Mouse (Mus musculus): Measurements from ENCODE around the gene 1700013F07Rik. TPM values are rescaled to one million over a fixed set of nuclear protein-coding genes. Genes with fewer than 3 reads are reported as not detected.

The 1700013F07Rik gene
- total and polyA plus RNA-seq, 3 experiments: not detected

DNA sequence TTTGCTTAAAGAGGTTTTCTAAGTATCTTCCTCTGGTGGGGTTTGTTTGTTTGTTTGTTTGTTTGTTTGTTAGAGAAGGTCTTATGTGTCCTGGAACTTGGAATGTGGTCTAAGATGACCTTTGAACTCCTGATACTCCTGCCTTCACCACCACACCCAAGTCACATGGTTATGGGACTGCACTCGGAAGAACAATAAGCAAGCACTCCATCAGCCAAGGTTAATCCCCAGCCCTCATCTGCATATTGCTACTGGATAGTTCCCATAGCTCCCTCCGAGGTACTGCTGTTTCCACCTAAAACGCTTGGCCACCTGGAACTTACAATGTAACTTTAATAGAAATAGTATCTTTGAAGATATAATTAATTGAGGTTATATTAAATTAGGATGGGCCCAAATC, 20.5 kb upstream of the 1700013F07Rik start:
- H3K9me3 ChIP-seq (replicated peaks): no peaks in the 10 kb centered on the region
- no peak for DNase-seq (ENCODE audit: low spot score)
- no peaks in the 10 kb centered on the region for H3K4me1 ChIP-seq (ENCODE audit: insufficient read depth, low read depth, low read length)
- no peaks in the 10 kb centered on the region for H3K36me3 ChIP-seq (replicated peaks)
- no peak for TF ChIP-seq POLR2AphosphoS5 (IDR thresholded peaks at IDR 0.05; ENCODE audit: insufficient replicate concordance, low read depth, low read length)
- no peak for TF ChIP-seq GATA2 (IDR thresholded peaks at IDR 0.05; ENCODE audit: borderline replicate concordance, low read depth, low read length)
- peaks cover 15% of the 10 kb centered on the region for H3K27me3 ChIP-seq (ENCODE audit: insufficient read depth, low read length)
- no peak overlapping the region for H3K4me3 ChIP-seq (ENCODE audit: low read depth, low read length)
- no peak for ATAC-seq (ENCODE audit: extremely low read depth, insufficient number of reproducible peaks, low FRiP score, poor library complexity, severe bottlenecking)

DNA sequence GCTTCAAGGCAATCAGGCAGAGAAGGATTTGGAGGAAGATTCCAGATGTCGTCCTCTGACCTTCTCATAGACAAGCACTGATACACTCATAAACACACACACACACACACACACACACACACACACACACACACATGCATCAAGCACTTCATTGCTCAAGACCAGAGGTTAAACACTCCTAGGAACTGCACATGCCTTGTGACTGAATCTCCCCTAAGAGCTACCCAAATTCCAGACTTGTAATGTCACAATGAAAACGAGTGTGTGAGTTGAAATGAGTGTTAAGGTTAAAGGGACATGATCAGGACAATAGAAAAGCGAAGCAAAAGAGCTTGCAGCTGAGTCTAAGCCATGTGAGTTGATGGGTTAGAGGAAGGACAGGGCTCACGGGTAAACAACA, 15.7 kb upstream of the 1700013F07Rik start:
- DNase-seq (ENCODE audit: low spot score) (no peak), ATAC-seq (ENCODE audit: extremely low read depth, insufficient number of reproducible peaks, low FRiP score, poor library complexity, severe bottlenecking) (no peak)
- Histone ChIP-seq H3K27me3 (ENCODE audit: insufficient read depth, low read length) (peaks cover 6% of the 10 kb centered on the region; the same call in 1 of the 2 replicates), H3K4me1 (ENCODE audit: insufficient read depth, low read depth, low read length) (no peaks in the 10 kb centered on the region), H3K4me3 (ENCODE audit: low read depth, low read length) (no peak overlapping the region), H3K9me3 (replicated peaks) (no peaks in the 10 kb centered on the region), H3K36me3 (replicated peaks) (no peaks in the 10 kb centered on the region)
- TF ChIP-seq POLR2AphosphoS5 (IDR thresholded peaks at IDR 0.05; ENCODE audit: insufficient replicate concordance, low read depth, low read length): no peak
- TF ChIP-seq CTCF (IDR thresholded peaks at IDR 0.05; ENCODE audit: low read depth, low read length): no peak
- TF ChIP-seq TAL1 (conservative IDR thresholded peaks at IDR 0.05; ENCODE audit: low read depth, low read length): no peak

DNA sequence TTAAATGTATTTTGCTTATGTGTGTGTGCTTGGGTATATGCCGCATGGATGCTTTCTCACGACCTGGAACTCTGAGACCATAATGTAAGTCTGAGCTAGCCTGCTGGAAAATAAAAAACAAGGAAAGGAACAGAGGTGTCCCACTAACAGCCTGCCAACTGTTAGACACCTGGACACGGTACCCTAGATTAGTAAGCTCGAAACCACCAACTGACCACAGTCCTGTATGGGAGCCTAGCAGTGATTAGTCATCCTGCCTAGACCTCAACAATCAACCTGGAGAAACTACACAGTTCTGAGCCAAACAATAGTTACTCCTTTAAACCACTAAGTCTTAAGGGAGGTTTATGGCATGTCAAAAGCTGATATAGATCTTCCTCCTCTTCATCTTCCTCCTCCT, 10.5 kb upstream of the 1700013F07Rik start:
- TF ChIP-seq GATA2 (IDR thresholded peaks at IDR 0.05; ENCODE audit: borderline replicate concordance, low read depth, low read length): no peak
- TF ChIP-seq GATA1 (IDR thresholded peaks at IDR 0.05; ENCODE audit: borderline replicate concordance, low read length): no peak
- TF ChIP-seq TAL1 (conservative IDR thresholded peaks at IDR 0.05; ENCODE audit: low read depth, low read length): no peak
- TF ChIP-seq CTCF (IDR thresholded peaks at IDR 0.05; ENCODE audit: low read depth, low read length): no peak
- TF ChIP-seq POLR2AphosphoS5 (IDR thresholded peaks at IDR 0.05; ENCODE audit: insufficient replicate concordance, low read depth, low read length): no peak
- DNase-seq (ENCODE audit: low spot score) (no peak), ATAC-seq (ENCODE audit: extremely low read depth, insufficient number of reproducible peaks, low FRiP score, poor library complexity, severe bottlenecking) (no peak)
- Histone ChIP-seq H3K9me3 (replicated peaks) (peaks cover under 1% of the 10 kb centered on the region; the same call in 1 of the 2 replicates), H3K4me3 (ENCODE audit: low read depth, low read length) (no peak overlapping the region), H3K36me3 (replicated peaks) (no peaks in the 10 kb centered on the region), H3K4me1 (ENCODE audit: insufficient read depth, low read depth, low read length) (no peaks in the 10 kb centered on the region), H3K27me3 (ENCODE audit: insufficient read depth, low read length) (0 out of 2 replicates have a peak, but pooled peaks cover 3% of the 10 kb centered on the region)

DNA sequence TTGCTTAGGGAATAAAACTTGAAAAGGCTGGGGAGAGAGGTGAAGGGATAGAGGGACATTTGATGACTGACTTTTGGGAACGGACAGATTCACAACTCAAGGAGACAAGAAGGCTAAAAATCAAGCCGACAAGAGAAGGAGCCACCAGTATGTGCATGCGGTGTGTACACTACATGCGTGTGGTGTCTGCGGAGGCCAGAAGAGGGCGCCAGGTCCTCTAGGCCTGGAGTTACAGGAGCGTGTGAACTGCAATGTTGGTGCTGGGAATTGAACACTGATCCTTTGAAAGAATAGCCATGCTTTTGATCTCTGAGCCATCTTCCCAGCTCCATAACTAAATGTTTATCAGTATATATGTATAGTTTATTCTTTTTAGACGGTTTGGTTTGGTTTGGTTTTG, 5.5 kb upstream of the 1700013F07Rik start:
- TF ChIP-seq CTCF (IDR thresholded peaks at IDR 0.05; ENCODE audit: low read depth, low read length): no peak
- no peak for TF ChIP-seq POLR2AphosphoS5 (IDR thresholded peaks at IDR 0.05; ENCODE audit: insufficient replicate concordance, low read depth, low read length)
- TF ChIP-seq TAL1 (conservative IDR thresholded peaks at IDR 0.05; ENCODE audit: low read depth, low read length): no peak
- no peak for TF ChIP-seq GATA1 (IDR thresholded peaks at IDR 0.05; ENCODE audit: borderline replicate concordance, low read length)
- TF ChIP-seq GATA2 (IDR thresholded peaks at IDR 0.05; ENCODE audit: borderline replicate concordance, low read depth, low read length): no peak
- H3K9me3 ChIP-seq (replicated peaks): peaks cover 3% of the 10 kb centered on the region; the same call in 1 of the 2 replicates
- no peaks in the 10 kb centered on the region for H3K36me3 ChIP-seq (replicated peaks)
- DNase-seq (ENCODE audit: low spot score): no peak
- H3K27me3 ChIP-seq (ENCODE audit: insufficient read depth, low read length): peaks cover 21% of the 10 kb centered on the region; the same call in 1 of the 2 replicates
- no peak for ATAC-seq (ENCODE audit: extremely low read depth, insufficient number of reproducible peaks, low FRiP score, poor library complexity, severe bottlenecking)
- no peak overlapping the region for H3K4me3 ChIP-seq (ENCODE audit: low read depth, low read length)
- no peaks in the 10 kb centered on the region for H3K4me1 ChIP-seq (ENCODE audit: insufficient read depth, low read depth, low read length)

DNA sequence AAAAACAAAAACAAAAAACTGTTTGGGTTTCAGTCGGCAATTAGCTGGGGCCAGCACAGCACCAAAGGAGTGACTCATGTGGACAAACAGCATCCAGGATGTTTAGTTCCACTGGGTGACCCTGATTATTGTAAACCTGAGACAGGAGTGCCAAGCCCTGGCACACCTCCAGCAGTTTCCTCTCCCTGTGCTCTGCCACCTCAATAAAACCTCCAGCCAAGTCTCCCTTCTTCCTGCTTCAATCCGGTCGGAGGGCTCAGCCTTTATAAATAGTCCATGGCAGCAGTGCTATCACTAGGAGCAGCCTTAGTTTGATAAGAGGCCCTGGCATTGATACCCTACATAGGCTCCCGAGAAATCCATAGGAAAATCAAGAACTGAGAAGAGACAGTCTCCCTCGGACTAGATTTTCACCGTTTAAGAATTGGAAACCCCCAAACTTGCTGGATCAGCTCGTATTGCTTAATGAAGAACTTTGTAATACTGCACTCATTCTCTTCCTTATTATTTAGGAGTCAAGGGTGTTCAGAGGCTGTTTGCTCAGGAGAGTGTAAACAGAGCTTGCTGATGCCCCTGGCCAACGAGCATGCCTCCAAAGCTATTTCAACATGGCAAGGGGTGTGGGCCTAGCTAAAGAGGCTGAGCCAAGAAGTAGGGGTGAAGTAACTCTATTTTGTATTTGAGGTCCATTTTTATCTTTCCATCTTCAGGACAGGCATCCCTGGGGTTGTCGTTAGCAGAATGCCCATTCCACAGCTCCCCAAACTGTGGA, 650 bp upstream of the 1700013F07Rik start:
- H3K36me3 ChIP-seq (replicated peaks): no peaks in the 10 kb centered on the region
- peaks cover 3% of the 10 kb centered on the region; the same call in 1 of the 2 replicates for H3K9me3 ChIP-seq (replicated peaks)
- H3K4me1 ChIP-seq (ENCODE audit: insufficient read depth, low read depth, low read length): peaks cover 10% of the 10 kb centered on the region
- no peak for DNase-seq (ENCODE audit: low spot score)
- TF ChIP-seq GATA2 (IDR thresholded peaks at IDR 0.05; ENCODE audit: borderline replicate concordance, low read depth, low read length) (no peak), TAL1 (conservative IDR thresholded peaks at IDR 0.05; ENCODE audit: low read depth, low read length) (no peak), POLR2AphosphoS5 (IDR thresholded peaks at IDR 0.05; ENCODE audit: insufficient replicate concordance, low read depth, low read length) (no peak), GATA1 (IDR thresholded peaks at IDR 0.05; ENCODE audit: borderline replicate concordance, low read length) (no peak), CTCF (IDR thresholded peaks at IDR 0.05; ENCODE audit: low read depth, low read length) (no peak)
- no peak for ATAC-seq (ENCODE audit: extremely low read depth, insufficient number of reproducible peaks, low FRiP score, poor library complexity, severe bottlenecking)
- peaks cover 44% of the 10 kb centered on the region for H3K27me3 ChIP-seq (ENCODE audit: insufficient read depth, low read length)
- H3K4me3 ChIP-seq (ENCODE audit: low read depth, low read length): no peak overlapping the region

DNA sequence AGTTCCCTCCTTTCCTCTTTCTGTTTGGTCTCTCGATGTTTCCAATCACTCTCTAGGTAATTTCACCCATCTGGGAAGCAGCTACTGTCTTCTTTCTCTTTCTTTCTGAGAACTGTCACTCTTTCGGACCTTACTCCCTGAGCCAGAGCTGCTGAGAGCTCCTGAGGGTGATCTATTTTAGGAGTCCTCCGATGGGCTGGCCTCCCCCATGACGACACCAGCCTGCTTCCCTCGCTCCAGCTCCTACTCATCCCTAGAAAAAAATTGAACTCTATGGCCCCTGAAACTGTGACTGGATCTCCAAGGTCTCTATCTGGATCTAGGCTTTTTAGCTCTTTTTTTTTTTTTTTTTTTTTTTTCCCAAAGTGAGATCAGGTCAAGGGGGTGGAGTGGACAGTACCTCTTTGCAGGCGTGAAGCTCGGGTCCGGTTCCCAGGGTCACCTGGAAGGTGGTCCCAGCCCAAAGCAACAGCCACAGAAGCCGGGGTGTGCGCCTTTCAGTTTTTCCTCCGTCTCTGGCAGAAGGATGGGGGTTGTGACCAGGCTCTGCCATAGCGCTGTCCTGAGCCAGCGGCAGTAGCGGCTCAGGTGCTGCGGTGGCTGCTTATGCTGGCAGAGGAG, 2.1 kb downstream of the 1700013F07Rik start:
- TF ChIP-seq GATA1 (IDR thresholded peaks at IDR 0.05; ENCODE audit: borderline replicate concordance, low read length): no peak
- no peak for TF ChIP-seq CTCF (IDR thresholded peaks at IDR 0.05; ENCODE audit: low read depth, low read length)
- no peak for TF ChIP-seq POLR2AphosphoS5 (IDR thresholded peaks at IDR 0.05; ENCODE audit: insufficient replicate concordance, low read depth, low read length)
- no peak for TF ChIP-seq GATA2 (IDR thresholded peaks at IDR 0.05; ENCODE audit: borderline replicate concordance, low read depth, low read length)
- TF ChIP-seq TAL1 (conservative IDR thresholded peaks at IDR 0.05; ENCODE audit: low read depth, low read length): no peak
- H3K9me3 ChIP-seq (replicated peaks): no peaks in the 10 kb centered on the region
- DNase-seq (ENCODE audit: low spot score): no peak
- H3K36me3 ChIP-seq (replicated peaks): no peaks in the 10 kb centered on the region
- no peak for ATAC-seq (ENCODE audit: extremely low read depth, insufficient number of reproducible peaks, low FRiP score, poor library complexity, severe bottlenecking)
- peaks cover 36% of the 10 kb centered on the region for H3K27me3 ChIP-seq (ENCODE audit: insufficient read depth, low read length)
- H3K4me1 ChIP-seq (ENCODE audit: insufficient read depth, low read depth, low read length): peaks cover 10% of the 10 kb centered on the region
- no peak overlapping the region for H3K4me3 ChIP-seq (ENCODE audit: low read depth, low read length)

Measured in G1E (cell line).